Mouse (Mus musculus): ENCODE results near the gene Bcl6b. TPM values are rescaled to one million over a fixed set of nuclear protein-coding genes. Genes with fewer than 3 reads are reported as not detected.
A peak's percentile ranks its signal among the peaks of the same experiment; 100 is the strongest.

The Bcl6b gene
- polyA plus RNA-seq, 1 experiment from 2014 or later, result 3.2 TPM

GRCm38 (mm10) chr11:70185120-70185519, 44.5 kb downstream of the Bcl6b start:
- TF ChIP-seq EP300 (optimal IDR thresholded peaks at IDR 0.05) (no peak), CTCF (IDR thresholded peaks at IDR 0.05; ENCODE audit: low read depth) (no peak)
- 57% methylated on average over 7 of the region's 7 CpGs for WGBS

DNA sequence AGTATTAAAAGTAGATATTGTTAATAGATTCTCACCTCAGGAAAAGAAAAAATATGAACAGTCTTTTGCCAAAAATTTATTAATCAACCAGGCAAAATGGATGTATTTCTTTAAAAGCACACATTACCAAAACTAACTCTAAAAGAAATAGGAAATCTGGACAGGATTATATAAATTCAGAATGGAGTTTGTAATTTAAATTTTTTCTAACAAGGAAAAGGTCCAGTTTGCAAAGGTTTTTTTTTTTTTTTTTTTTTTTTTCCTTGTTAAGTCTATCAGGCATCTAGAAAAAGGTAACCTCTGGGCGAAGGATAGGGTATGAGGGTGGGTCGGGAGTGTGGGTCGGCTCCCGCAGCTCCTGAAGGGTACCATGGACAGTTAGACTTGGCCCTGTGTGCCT, 49.1 kb downstream of the Bcl6b start:
- ATAC-seq (ENCODE audit: low FRiP score, low TSS enrichment), result no peak
- no peaks in the 10 kb centered on the region for H3K36me3 ChIP-seq (ENCODE audit: control insufficient read depth, insufficient read depth, low read length)
- WGBS, result 95% methylated on average over 4 of the region's 4 CpGs

More at GRCm38 (mm10) chr11:70185120-70185519, 44.5 kb downstream of the Bcl6b start:
- no peak overlapping the region for H3K4me2 ChIP-seq (replicated peaks; ENCODE audit: low read depth)
- no peak overlapping the region for H3K4me3 ChIP-seq (ENCODE audit: low read depth, low read length)
- no peaks in the 10 kb centered on the region for H3K9me3 ChIP-seq (ENCODE audit: control insufficient read depth, low read length)
- ATAC-seq (ENCODE audit: low FRiP score, low TSS enrichment) (no peak), DNase-seq (ENCODE audit: low spot score) (no peak)
- H3K27ac ChIP-seq (replicated peaks), result no peak overlapping the region
- no peaks in the 10 kb centered on the region for H3K27me3 ChIP-seq (ENCODE audit: control insufficient read depth, insufficient read depth, low read length)
- H3K36me3 ChIP-seq (ENCODE audit: control insufficient read depth, insufficient read depth, low read length), result no peaks in the 10 kb centered on the region
- H3K4me1 ChIP-seq (replicated peaks; ENCODE audit: control insufficient read depth, insufficient read depth), result no peaks in the 10 kb centered on the region
- no peak overlapping the region for H3K9ac ChIP-seq (ENCODE audit: low read length)

GRCm38 (mm10) chr11:70179401-70179800, 50.2 kb downstream of the Bcl6b start:
- 28% methylated on average over 14 of the region's 14 CpGs for WGBS

More for the DNA sequence above, 49.1 kb downstream of the Bcl6b start:
- TF ChIP-seq EP300 (optimal IDR thresholded peaks at IDR 0.05), result no peak
- TF ChIP-seq CTCF (IDR thresholded peaks at IDR 0.05; ENCODE audit: low read depth), result no peak
- no peak overlapping the region for H3K4me3 ChIP-seq (ENCODE audit: low read depth, low read length)
- H3K9ac ChIP-seq (ENCODE audit: low read length), result no peak overlapping the region
- no peaks in the 10 kb centered on the region for H3K9me3 ChIP-seq (ENCODE audit: control insufficient read depth, low read length)
- no peak overlapping the region for H3K27ac ChIP-seq (replicated peaks)
- H3K27me3 ChIP-seq (ENCODE audit: control insufficient read depth, insufficient read depth, low read length), result no peaks in the 10 kb centered on the region
- no peak overlapping the region for H3K4me2 ChIP-seq (replicated peaks; ENCODE audit: low read depth)
- no peaks in the 10 kb centered on the region for H3K4me1 ChIP-seq (replicated peaks; ENCODE audit: control insufficient read depth, insufficient read depth)
- no peak for DNase-seq (ENCODE audit: low spot score)

GRCm38 (mm10) chr11:70178756-70179155, 50.8 kb downstream of the Bcl6b start:
- DNase-seq (ENCODE audit: low spot score) (no peak), ATAC-seq (ENCODE audit: low FRiP score, low TSS enrichment) (no peak)
- H3K9ac ChIP-seq (ENCODE audit: low read length), result no peak overlapping the region
- no peaks in the 10 kb centered on the region for H3K9me3 ChIP-seq (ENCODE audit: control insufficient read depth, low read length)
- no peak overlapping the region for H3K4me2 ChIP-seq (replicated peaks; ENCODE audit: low read depth)
- no peak overlapping the region for H3K27ac ChIP-seq (replicated peaks)
- no peaks in the 10 kb centered on the region for H3K27me3 ChIP-seq (ENCODE audit: control insufficient read depth, insufficient read depth, low read length)
- WGBS, result 81% methylated on average over 11 of the region's 11 CpGs
- TF ChIP-seq EP300 (optimal IDR thresholded peaks at IDR 0.05) (no peak), CTCF (IDR thresholded peaks at IDR 0.05; ENCODE audit: low read depth) (no peak)
- H3K4me1 ChIP-seq (replicated peaks; ENCODE audit: control insufficient read depth, insufficient read depth), result no peaks in the 10 kb centered on the region
- no peaks in the 10 kb centered on the region for H3K36me3 ChIP-seq (ENCODE audit: control insufficient read depth, insufficient read depth, low read length)
- H3K4me3 ChIP-seq (ENCODE audit: low read depth, low read length), result no peak overlapping the region

More at GRCm38 (mm10) chr11:70179401-70179800, 50.2 kb downstream of the Bcl6b start:
- H3K4me1 ChIP-seq (replicated peaks; ENCODE audit: control insufficient read depth, insufficient read depth), result no peaks in the 10 kb centered on the region
- no peaks in the 10 kb centered on the region for H3K36me3 ChIP-seq (ENCODE audit: control insufficient read depth, insufficient read depth, low read length)
- peak; percentile 38 for DNase-seq (ENCODE audit: low spot score)
- no peaks in the 10 kb centered on the region for H3K27me3 ChIP-seq (ENCODE audit: control insufficient read depth, insufficient read depth, low read length)
- no peak overlapping the region for H3K4me3 ChIP-seq (ENCODE audit: low read depth, low read length)
- no peak overlapping the region for H3K4me2 ChIP-seq (replicated peaks; ENCODE audit: low read depth)
- no peak overlapping the region for H3K27ac ChIP-seq (replicated peaks)
- TF ChIP-seq CTCF (IDR thresholded peaks at IDR 0.05; ENCODE audit: low read depth), result peak; percentile 73
- TF ChIP-seq EP300 (optimal IDR thresholded peaks at IDR 0.05), result no peak
- H3K9me3 ChIP-seq (ENCODE audit: control insufficient read depth, low read length), result no peaks in the 10 kb centered on the region
- ATAC-seq (ENCODE audit: low FRiP score, low TSS enrichment), result no peak
- H3K9ac ChIP-seq (ENCODE audit: low read length), result no peak overlapping the region

GRCm38 (mm10) chr11:70178311-70178710, 51.3 kb downstream of the Bcl6b start:
- no peak for DNase-seq (ENCODE audit: low spot score)

GRCm38 (mm10) chr11:70177647-70178046, 52.0 kb downstream of the Bcl6b start:
- no peaks in the 10 kb centered on the region for H3K27me3 ChIP-seq (ENCODE audit: control insufficient read depth, insufficient read depth, low read length)
- TF ChIP-seq EP300 (optimal IDR thresholded peaks at IDR 0.05) (no peak), CTCF (IDR thresholded peaks at IDR 0.05; ENCODE audit: low read depth) (peak; percentile 54)
- ATAC-seq (ENCODE audit: low FRiP score, low TSS enrichment), result no peak
- DNase-seq (ENCODE audit: low spot score), result no peak
- no peaks in the 10 kb centered on the region for H3K36me3 ChIP-seq (ENCODE audit: control insufficient read depth, insufficient read depth, low read length)
- no peak overlapping the region for H3K9ac ChIP-seq (ENCODE audit: low read length)
- no peaks in the 10 kb centered on the region for H3K9me3 ChIP-seq (ENCODE audit: control insufficient read depth, low read length)
- no peaks in the 10 kb centered on the region for H3K4me1 ChIP-seq (replicated peaks; ENCODE audit: control insufficient read depth, insufficient read depth)
- 75% methylated on average over 8 of the region's 8 CpGs for WGBS
- no peak overlapping the region for H3K4me2 ChIP-seq (replicated peaks; ENCODE audit: low read depth)
- no peak overlapping the region for H3K27ac ChIP-seq (replicated peaks)
- H3K4me3 ChIP-seq (ENCODE audit: low read depth, low read length), result no peak overlapping the region

More at GRCm38 (mm10) chr11:70178311-70178710, 51.3 kb downstream of the Bcl6b start:
- no peak overlapping the region for H3K4me3 ChIP-seq (ENCODE audit: low read depth, low read length)
- H3K9ac ChIP-seq (ENCODE audit: low read length), result no peak overlapping the region
- no peak overlapping the region for H3K4me2 ChIP-seq (replicated peaks; ENCODE audit: low read depth)
- TF ChIP-seq EP300 (optimal IDR thresholded peaks at IDR 0.05) (no peak), CTCF (IDR thresholded peaks at IDR 0.05; ENCODE audit: low read depth) (no peak)
- H3K9me3 ChIP-seq (ENCODE audit: control insufficient read depth, low read length), result no peaks in the 10 kb centered on the region
- H3K27ac ChIP-seq (replicated peaks), result no peak overlapping the region
- 82% methylated on average over 11 of the region's 11 CpGs for WGBS
- no peaks in the 10 kb centered on the region for H3K36me3 ChIP-seq (ENCODE audit: control insufficient read depth, insufficient read depth, low read length)
- no peaks in the 10 kb centered on the region for H3K4me1 ChIP-seq (replicated peaks; ENCODE audit: control insufficient read depth, insufficient read depth)
- ATAC-seq (ENCODE audit: low FRiP score, low TSS enrichment), result no peak
- no peaks in the 10 kb centered on the region for H3K27me3 ChIP-seq (ENCODE audit: control insufficient read depth, insufficient read depth, low read length)

Data from stomach, postnatal 0 days (tissue).